In the genomic region with DNA sequence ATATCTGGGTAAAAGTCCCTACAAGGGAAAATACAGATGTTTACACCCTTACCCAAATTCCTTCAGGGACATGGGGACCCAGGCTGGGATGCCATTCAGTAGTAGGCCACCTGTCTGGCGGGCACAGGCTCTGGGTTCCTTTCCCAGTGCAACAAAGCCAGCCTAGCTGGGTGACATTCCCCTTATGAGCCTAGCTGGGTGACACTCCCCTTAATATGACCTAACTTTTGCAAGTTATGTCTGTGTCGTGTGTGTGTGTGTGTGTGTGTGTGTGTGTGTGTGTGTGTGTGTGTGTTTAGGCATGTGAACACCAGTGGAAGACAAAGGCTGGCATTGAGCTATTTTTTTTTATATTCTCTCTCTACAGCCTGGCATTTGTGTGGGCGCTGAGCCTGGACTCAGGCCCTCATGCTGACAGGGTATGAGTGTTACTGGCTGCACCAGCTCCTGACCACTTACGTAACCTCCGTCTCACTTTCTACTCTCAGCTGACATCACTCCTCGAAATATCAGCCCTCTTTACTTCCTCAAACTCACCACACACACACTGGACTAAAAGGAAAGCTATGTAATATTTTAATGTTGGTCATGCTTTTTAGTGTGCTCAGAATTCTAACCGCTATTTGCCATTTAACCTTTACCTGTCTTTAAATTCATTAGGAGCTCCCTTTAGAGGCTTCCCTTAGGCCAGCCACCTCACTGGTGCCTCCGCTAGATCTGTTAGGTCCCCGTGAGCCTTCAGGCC, we compare ENCODE assay signal across 8 mouse cellular contexts. TPM values are rescaled to one million over a fixed set of nuclear protein-coding genes. Genes with fewer than 3 reads are reported as not detected.
DNase-seq lines count a peak whose midpoint lies in the region; ATAC-seq lines count a peak whose summit lies in the region.

No protein-coding gene starts in this region.

- no peak for ATAC-seq in midbrain, embryonic 13.5 days
- peak; percentile 78 to 92 for ATAC-seq in hematopoietic stem cell, adult 5-6 weeks (replicated peaks in 1 of 2; ENCODE audit: insufficient read depth in 1 of 2, low FRiP score in 2 of 2, low TSS enrichment in 1 of 2, low read depth in 1 of 2, poor library complexity in 2 of 2, severe bottlenecking in 2 of 2)

- H3K4me2 ChIP-seq in midbrain, embryonic 13.5 days (replicated peaks) = no peak overlapping the region

- no peaks in the 10 kb centered on the region for H3K9me3 ChIP-seq in midbrain, embryonic 10.5 days (replicated peaks)
- H3K9me3 ChIP-seq in midbrain, embryonic 13.5 days = no peaks in the 10 kb centered on the region
- H3K9me3 ChIP-seq in forebrain, embryonic 10.5 days = no peaks in the 10 kb centered on the region

- H3K4me3 ChIP-seq in midbrain, embryonic 10.5 days = no peak overlapping the region
- no peak overlapping the region for H3K4me3 ChIP-seq in midbrain, embryonic 13.5 days (replicated peaks)
- no peak overlapping the region for H3K4me3 ChIP-seq in forebrain, embryonic 10.5 days

- WGBS in midbrain, embryonic 10.5 days = 83% methylated on average over 9 of the region's 9 CpGs
- 73% methylated on average over 9 of the region's 9 CpGs for WGBS in midbrain, embryonic 13.5 days
- WGBS in forebrain, embryonic 10.5 days = 81% methylated on average over 9 of the region's 9 CpGs

- H3K36me3 ChIP-seq in midbrain, embryonic 10.5 days = no peaks in the 10 kb centered on the region
- H3K36me3 ChIP-seq in midbrain, embryonic 13.5 days = no peaks in the 10 kb centered on the region
- no peaks in the 10 kb centered on the region for H3K36me3 ChIP-seq in forebrain, embryonic 10.5 days (replicated peaks)

- H3K9ac ChIP-seq in midbrain, embryonic 13.5 days (replicated peaks) = no peak overlapping the region

- peak overlapping the region; percentile 63 for H3K27ac ChIP-seq in midbrain, embryonic 10.5 days (replicated peaks)
- H3K27ac ChIP-seq in midbrain, embryonic 13.5 days = no peak overlapping the region
- H3K27ac ChIP-seq in forebrain, embryonic 10.5 days = no peak overlapping the region

- no peak for DNase-seq in midbrain, embryonic 10.5 days (ENCODE audit: low spot score)
- DNase-seq in c-Kit-positive CD71-negative TER-119-negative erythroid progenitor cells, embryonic 14.5 days (ENCODE audit: low read depth) = peak; percentile 64
- DNase-seq in natural killer cell, adult 2 months (ENCODE audit: low spot score in 2 of 2) = peak; percentile 65 to 76
- DNase-seq in embryo, embryonic 11 days = no peak
- DNase-seq in forebrain, embryonic 10.5 days (ENCODE audit: extremely low spot score, low spot score) = no peak
- DNase-seq in yolk sac, embryonic 10.5 days (ENCODE audit: low spot score) = no peak

- H3K27me3 ChIP-seq in midbrain, embryonic 10.5 days (ENCODE audit: low read depth, poor library complexity, severe bottlenecking) = no peaks in the 10 kb centered on the region
- no peaks in the 10 kb centered on the region for H3K27me3 ChIP-seq in midbrain, embryonic 13.5 days
- no peaks in the 10 kb centered on the region for H3K27me3 ChIP-seq in forebrain, embryonic 10.5 days (ENCODE audit: poor library complexity, severe bottlenecking)

- peaks cover 24% of the 10 kb centered on the region for H3K4me1 ChIP-seq in midbrain, embryonic 10.5 days
- H3K4me1 ChIP-seq in midbrain, embryonic 13.5 days (replicated peaks) = no peaks in the 10 kb centered on the region
- peaks cover 21% of the 10 kb centered on the region for H3K4me1 ChIP-seq in forebrain, embryonic 10.5 days

RNA-seq across cellular contexts. Expression of gene Cxcr5, which starts 5.8 kb away (rescaled TPM):
- not detected in 2 replicates for polyA plus RNA-seq in midbrain, embryonic 10.5 days (2016; fragmentation: Nextera tagmentation; extraction: Ambion mirVana)
- polyA plus RNA-seq in midbrain, embryonic 13.5 days (2015; fragmentation: Nextera tagmentation; extraction: Ambion mirVana) = not detected in 2 replicates
- 0.06 and 0.69 TPM in 2 replicates for total RNA-seq in hematopoietic stem cell, adult 5-6 weeks (2017)
- 0.05 TPM in 1 of 2 replicates, not detected in the other for polyA plus RNA-seq in forebrain, embryonic 10.5 days (2016; fragmentation: Nextera tagmentation; extraction: Ambion mirVana)

RNA-seq across cellular contexts. Expression of gene Ddx6, which starts 37.2 kb away (rescaled TPM):
- polyA plus RNA-seq in midbrain, embryonic 10.5 days (2016; fragmentation: Nextera tagmentation; extraction: Ambion mirVana) = 19.5 and 19.7 TPM in 2 replicates
- 27.5 and 28.1 TPM in 2 replicates for polyA plus RNA-seq in midbrain, embryonic 13.5 days (2015; fragmentation: Nextera tagmentation; extraction: Ambion mirVana)
- 131 and 147 TPM in 2 replicates for total RNA-seq in hematopoietic stem cell, adult 5-6 weeks (2017)
- polyA plus RNA-seq in forebrain, embryonic 10.5 days (2016; fragmentation: Nextera tagmentation; extraction: Ambion mirVana) = 20.3 and 21.0 TPM in 2 replicates

Comparison
In these comparisons a context has a peak if more than half of its experiments do, and no peak if none do; other contexts are left out.
1. DNase-seq: peak in c-Kit-positive CD71-negative TER-119-negative erythroid progenitor cells, embryonic 14.5 days (single experiment) and natural killer cell, adult 2 months (2 of 2); none in midbrain, embryonic 10.5 days (single experiment), embryo, embryonic 11 days (single experiment), forebrain, embryonic 10.5 days (single experiment) and yolk sac, embryonic 10.5 days (single experiment).